Mouse (Mus musculus) liver, embryonic 12.5 days (tissue): ENCODE measurements around the gene Synm. TPM values are rescaled to one million over a fixed set of nuclear protein-coding genes. Genes with fewer than 3 reads are reported as not detected.

Experiments
- ATAC-seq: fragments of 200-750 bp; cut with Nextera tagmentation; 2 replicates; pipeline ENCODE4 v1.8.0; 2017; ENCODE audit warnings: moderate number of reproducible peaks, mild to moderate bottlenecking, moderate library complexity
- H3K27ac ChIP-seq: fragments of 300-500 bp; sonication (generic); 2 replicates; pipeline ENCODE4 v1.5.1; 2016; ENCODE audit warnings: mild to moderate bottlenecking
- H3K27me3 ChIP-seq: fragments of 300-500 bp; sonication (generic); replicated peaks from 2 replicates; pipeline ENCODE4 v1.6.1; 2016; ENCODE audit warnings: mild to moderate bottlenecking, moderate library complexity
- H3K36me3 ChIP-seq: fragments of 300-500 bp; sonication (generic); 2 replicates; pipeline ENCODE4 v1.6.1; 2016; ENCODE audit warnings: mild to moderate bottlenecking, moderate library complexity
- H3K4me1 ChIP-seq: fragments of 300-500 bp; sonication (generic); 2 replicates; pipeline ENCODE4 v1.6.1; 2016
- H3K4me2 ChIP-seq: fragments of 300-500 bp; sonication (generic); 2 replicates; pipeline ENCODE4 v1.6.1; 2016; ENCODE audit warnings: mild to moderate bottlenecking, moderate library complexity
- H3K4me3 ChIP-seq: fragments of 300-500 bp; sonication (generic); 2 replicates; pipeline ENCODE4 v1.5.1; 2016; ENCODE audit warnings: mild to moderate bottlenecking, moderate library complexity
- H3K9ac ChIP-seq: fragments of 300-500 bp; sonication (generic); 2 replicates; pipeline ENCODE4 v1.6.1; 2016; ENCODE audit warnings: mild to moderate bottlenecking, moderate library complexity
- H3K9me3 ChIP-seq: fragments of 300-500 bp; sonication (generic); replicated peaks from 2 replicates; pipeline ENCODE4 v1.6.1; 2016; ENCODE audit warnings: mild to moderate bottlenecking, moderate library complexity
- WGBS: fragments of 180-500 bp; shearing (Covaris S2); methylation state at CpG from one replicate; pipeline ENCODE4 v1.1.7; 2016; ENCODE audit not compliant: insufficient replicate concordance; 5-methylcytosine and 5-hydroxymethylcytosine counted together
- polyA plus RNA-seq: library from polyadenylated mRNA; unstranded; fragments of >200 nt; fragmentation: Nextera tagmentation; extraction: Ambion mirVana; gene quantifications from 2 replicates; pipeline ENCODE4 v1.2.1, GENCODE M21; 2016

The Synm gene
- polyA plus RNA-seq, 1 experiment from 2014 or later: 0.13 TPM

DNA sequence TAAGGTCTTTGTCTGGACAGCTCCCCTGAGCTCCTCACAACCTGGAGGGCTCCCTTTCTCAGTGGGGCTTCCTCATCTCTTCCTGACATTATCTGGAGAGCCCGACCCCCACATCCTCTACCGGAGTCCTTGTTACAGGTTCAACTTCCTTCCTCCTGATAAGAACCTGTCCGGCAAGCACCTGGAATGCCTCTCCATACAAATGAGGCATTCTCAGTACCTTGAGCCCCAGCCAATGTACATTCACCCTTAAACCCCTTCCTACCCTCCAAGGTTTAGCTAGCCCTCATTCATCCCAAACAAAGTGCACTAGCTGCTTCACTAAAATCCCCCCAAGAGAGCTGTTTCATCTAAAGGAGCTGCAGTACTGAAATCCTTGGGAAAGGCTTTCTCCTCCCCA is 16.1 kb upstream of the Synm start:
- WGBS: 22% methylated on average over 3 of the region's 3 CpGs
- Histone ChIP-seq H3K27ac (no peak overlapping the region), H3K4me1 (no peaks in the 10 kb centered on the region), H3K36me3 (no peaks in the 10 kb centered on the region), H3K4me2 (no peak overlapping the region), H3K4me3 (no peak overlapping the region), H3K9me3 (no peaks in the 10 kb centered on the region), H3K9ac (no peak overlapping the region), H3K27me3 (0 out of 2 replicates have a peak, but pooled peaks cover 2% of the 10 kb centered on the region)
- ATAC-seq: no peak

- no peaks in the 10 kb centered on the region for H3K36me3 ChIP-seq
- H3K9me3 ChIP-seq: no peaks in the 10 kb centered on the region
- no peaks in the 10 kb centered on the region for H3K4me1 ChIP-seq
- WGBS: 76% methylated on average over 9 of the region's 9 CpGs
- no peak overlapping the region for H3K4me3 ChIP-seq
- ATAC-seq: no peak
- H3K27me3 ChIP-seq: peaks cover 5% of the 10 kb centered on the region; the same call in 1 of the 2 replicates
- H3K4me2 ChIP-seq: no peak overlapping the region
- no peak overlapping the region for H3K27ac ChIP-seq
- no peak overlapping the region for H3K9ac ChIP-seq
These were observed 12.7 kb upstream of the Synm start for GRCm38 (mm10) chr7:67772231-67772630.

- H3K4me3 ChIP-seq: no peak overlapping the region
- peaks cover 5% of the 10 kb centered on the region; the same call in 1 of the 2 replicates for H3K27me3 ChIP-seq
- no peak for ATAC-seq
- no peaks in the 10 kb centered on the region for H3K9me3 ChIP-seq
- no peak overlapping the region for H3K9ac ChIP-seq
- no peaks in the 10 kb centered on the region for H3K36me3 ChIP-seq
- WGBS: 71% methylated on average over 5 of the region's 5 CpGs
- H3K27ac ChIP-seq: no peak overlapping the region
- no peak overlapping the region for H3K4me2 ChIP-seq
- H3K4me1 ChIP-seq: no peaks in the 10 kb centered on the region
These were observed 9.9 kb upstream of the Synm start for GRCm38 (mm10) chr7:67769487-67769886.

GRCm38 (mm10) chr7:67768125-67768524 is 8.6 kb upstream of the Synm start:
- Histone ChIP-seq H3K4me2 (no peak overlapping the region), H3K4me1 (no peaks in the 10 kb centered on the region), H3K9ac (no peak overlapping the region), H3K27me3 (peaks cover 12% of the 10 kb centered on the region), H3K27ac (no peak overlapping the region), H3K9me3 (no peaks in the 10 kb centered on the region), H3K4me3 (no peak overlapping the region), H3K36me3 (no peaks in the 10 kb centered on the region)
- 61% methylated on average over 3 of the region's 3 CpGs for WGBS
- ATAC-seq: no peak

- Histone ChIP-seq H3K36me3 (no peaks in the 10 kb centered on the region), H3K4me2 (no peak overlapping the region), H3K4me3 (no peak overlapping the region), H3K27me3 (peaks cover 43% of the 10 kb centered on the region), H3K9ac (no peak overlapping the region), H3K9me3 (no peaks in the 10 kb centered on the region), H3K27ac (no peak overlapping the region), H3K4me1 (peaks cover 12% of the 10 kb centered on the region)
- no peak for ATAC-seq
- 46% methylated on average over 3 of the region's 3 CpGs for WGBS
These were observed 4.1 kb upstream of the Synm start for GRCm38 (mm10) chr7:67763625-67764024.

GRCm38 (mm10) chr7:67758858-67759628 is 499 bp downstream of the Synm start:
- ATAC-seq: peak; percentile 43; the same call in 1 of the 2 replicates
- Histone ChIP-seq H3K36me3 (no peaks in the 10 kb centered on the region), H3K4me1 (peaks cover 15% of the 10 kb centered on the region), H3K27ac (no peak overlapping the region), H3K27me3 (peaks cover 74% of the 10 kb centered on the region), H3K9me3 (no peaks in the 10 kb centered on the region), H3K4me3 (peak overlapping the region; percentile 55), H3K9ac (no peak overlapping the region), H3K4me2 (peak overlapping the region; percentile 81)
- 1% methylated on average over 92 of the region's 92 CpGs for WGBS

DNA sequence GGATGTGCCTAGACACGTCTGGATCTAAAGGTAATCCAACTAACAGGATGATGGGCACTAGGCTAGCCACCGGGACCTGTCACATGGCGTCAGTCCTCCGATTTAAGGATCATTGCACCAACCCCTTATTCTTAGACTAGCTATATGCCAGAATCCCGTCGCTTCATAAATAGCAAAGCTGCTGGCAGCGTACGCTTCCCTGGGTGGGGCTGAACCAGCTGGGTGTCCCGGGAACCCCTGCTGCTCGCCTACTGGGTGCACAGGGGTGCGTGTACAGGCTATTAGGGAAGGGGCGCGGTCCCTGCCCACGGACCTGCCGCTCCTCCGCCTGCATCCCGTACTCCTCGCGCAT is 1.1 kb downstream of the Synm start:
- H3K36me3 ChIP-seq: no peaks in the 10 kb centered on the region
- H3K4me2 ChIP-seq: peak overlapping the region; percentile 81
- no peak for ATAC-seq
- peaks cover 69% of the 10 kb centered on the region for H3K27me3 ChIP-seq
- peaks cover 15% of the 10 kb centered on the region for H3K4me1 ChIP-seq
- H3K4me3 ChIP-seq: peak overlapping the region; percentile 55
- WGBS: 5% methylated on average over 19 of the region's 19 CpGs
- no peak overlapping the region for H3K27ac ChIP-seq
- no peak overlapping the region for H3K9ac ChIP-seq
- H3K9me3 ChIP-seq: no peaks in the 10 kb centered on the region

DNA sequence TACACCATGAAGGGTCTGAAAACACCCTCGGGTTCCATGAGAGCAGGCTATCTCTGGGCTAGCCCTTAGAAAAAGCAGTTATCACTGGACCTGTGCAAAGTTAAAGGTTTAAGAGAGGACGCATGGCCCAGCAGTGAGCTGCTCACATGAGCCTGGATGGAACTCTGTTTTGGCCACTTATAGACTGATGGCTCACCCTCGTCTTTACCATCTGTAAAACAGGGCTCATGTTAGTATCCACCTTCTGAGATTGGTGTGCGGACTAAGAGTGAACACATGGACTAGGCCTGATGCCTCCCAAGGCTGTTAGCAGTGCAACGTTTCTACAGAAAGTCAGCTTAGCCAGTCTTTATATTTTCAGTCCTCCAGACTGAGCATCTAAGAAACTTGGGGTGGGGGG is 2.9 kb downstream of the Synm start:
- WGBS: 68% methylated on average over 5 of the region's 5 CpGs
- H3K27me3 ChIP-seq: peaks cover 66% of the 10 kb centered on the region
- no peak for ATAC-seq

GRCm38 (mm10) chr7:67755366-67755765 is 4.2 kb downstream of the Synm start:
- H3K4me3 ChIP-seq: no peak overlapping the region
- peaks cover 15% of the 10 kb centered on the region for H3K4me1 ChIP-seq
- no peaks in the 10 kb centered on the region for H3K36me3 ChIP-seq
- WGBS: 74% methylated on average over 7 of the region's 7 CpGs
- no peak overlapping the region for H3K27ac ChIP-seq
- H3K27me3 ChIP-seq: peaks cover 66% of the 10 kb centered on the region
- no peaks in the 10 kb centered on the region for H3K9me3 ChIP-seq
- ATAC-seq: no peak
- H3K9ac ChIP-seq: no peak overlapping the region
- no peak overlapping the region for H3K4me2 ChIP-seq

More for the DNA sequence above, 2.9 kb downstream of the Synm start:
- H3K4me3 ChIP-seq: no peak overlapping the region
- H3K4me2 ChIP-seq: no peak overlapping the region
- H3K9me3 ChIP-seq: no peaks in the 10 kb centered on the region
- H3K36me3 ChIP-seq: no peaks in the 10 kb centered on the region
- H3K4me1 ChIP-seq: peaks cover 15% of the 10 kb centered on the region
- H3K9ac ChIP-seq: no peak overlapping the region
- no peak overlapping the region for H3K27ac ChIP-seq

DNA sequence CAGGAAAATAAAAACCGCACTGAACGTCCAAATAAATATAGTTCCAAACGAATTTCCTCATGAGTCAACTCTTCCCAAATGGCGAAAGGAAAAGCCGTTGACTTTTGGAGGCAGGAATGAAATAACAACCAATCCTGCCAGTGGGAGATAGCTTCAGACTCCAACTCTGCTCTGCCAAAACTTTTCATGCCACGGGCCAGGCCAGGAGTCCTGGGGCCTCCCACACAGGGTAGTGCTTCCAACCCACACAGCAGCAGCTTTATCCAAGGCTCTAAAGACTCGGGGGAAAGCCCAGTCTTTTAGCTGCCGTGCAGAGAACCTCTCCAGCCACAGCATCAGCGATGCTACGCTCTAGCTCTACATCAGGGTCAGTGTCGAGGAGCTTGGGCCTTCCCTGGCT is 4.9 kb downstream of the Synm start:
- no peak overlapping the region for H3K9ac ChIP-seq
- no peak overlapping the region for H3K4me2 ChIP-seq
- WGBS: 63% methylated on average over 11 of the region's 11 CpGs
- H3K36me3 ChIP-seq: no peaks in the 10 kb centered on the region
- H3K4me1 ChIP-seq: peaks cover 13% of the 10 kb centered on the region
- ATAC-seq: no peak
- H3K4me3 ChIP-seq: no peak overlapping the region
- peaks cover 59% of the 10 kb centered on the region for H3K27me3 ChIP-seq
- H3K9me3 ChIP-seq: no peaks in the 10 kb centered on the region
- no peak overlapping the region for H3K27ac ChIP-seq

DNA sequence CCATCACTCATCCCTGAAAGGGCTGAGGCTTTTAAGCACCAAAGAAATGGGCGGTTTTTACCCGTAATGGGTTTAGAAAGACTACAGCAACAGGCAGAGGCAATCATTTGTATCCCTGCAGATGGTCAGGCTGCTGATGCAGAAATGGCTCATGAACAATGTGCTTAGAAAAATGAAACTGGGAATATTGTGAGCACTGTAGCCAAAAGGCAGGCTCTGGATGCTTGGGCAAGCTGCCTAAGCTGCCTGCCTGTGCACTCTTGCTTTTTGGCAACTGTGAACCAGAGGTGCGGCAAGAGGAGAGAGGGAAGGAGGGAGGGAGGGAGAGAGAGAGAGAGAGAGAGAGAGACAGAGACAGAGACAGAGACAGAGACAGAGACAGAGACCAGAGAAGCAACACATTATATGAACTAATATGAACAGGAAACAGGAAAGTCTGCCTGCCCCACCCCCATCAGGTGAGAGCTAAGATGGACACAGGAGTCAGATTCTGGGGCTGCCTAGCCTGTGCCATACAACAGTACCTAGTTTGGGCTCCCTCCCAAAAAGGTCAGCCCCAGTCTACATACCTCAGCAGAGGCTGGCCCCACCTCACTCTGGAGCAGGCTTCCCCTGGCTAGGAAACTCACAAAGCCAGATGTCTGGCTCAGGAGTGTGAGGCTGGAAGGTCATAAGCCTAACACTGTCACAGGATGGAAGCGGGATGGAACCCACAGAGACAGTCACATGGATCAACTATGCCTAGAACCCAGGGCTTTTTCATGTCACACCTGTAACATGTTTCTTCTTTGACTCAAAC is 9.9 kb downstream of the Synm start:
- H3K9ac ChIP-seq: no peak overlapping the region
- 80% methylated on average over 4 of the region's 4 CpGs for WGBS
- H3K27ac ChIP-seq: no peak overlapping the region
- H3K4me3 ChIP-seq: no peak overlapping the region
- peaks cover 20% of the 10 kb centered on the region; the same call in 1 of the 2 replicates for H3K27me3 ChIP-seq
- no peaks in the 10 kb centered on the region for H3K36me3 ChIP-seq
- H3K9me3 ChIP-seq: no peaks in the 10 kb centered on the region
- H3K4me2 ChIP-seq: no peak overlapping the region
- no peaks in the 10 kb centered on the region for H3K4me1 ChIP-seq
- ATAC-seq: no peak

GRCm38 (mm10) chr7:67747731-67748305 is 11.7 kb downstream of the Synm start:
- 60% methylated on average over 4 of the region's 4 CpGs for WGBS

More at GRCm38 (mm10) chr7:67747731-67748305, 11.7 kb downstream of the Synm start:
- no peak overlapping the region for H3K9ac ChIP-seq
- no peak overlapping the region for H3K27ac ChIP-seq
- H3K4me2 ChIP-seq: no peak overlapping the region
- H3K36me3 ChIP-seq: no peaks in the 10 kb centered on the region
- no peaks in the 10 kb centered on the region for H3K4me1 ChIP-seq
- no peaks in the 10 kb centered on the region for H3K9me3 ChIP-seq
- no peak overlapping the region for H3K4me3 ChIP-seq
- ATAC-seq: no peak
- H3K27me3 ChIP-seq: peaks cover 16% of the 10 kb centered on the region; the same call in 1 of the 2 replicates
